Mouse (Mus musculus) lung, embryonic 16.5 days (tissue): Measurements from ENCODE around the gene Sfxn1. TPM values are rescaled to one million over a fixed set of nuclear protein-coding genes. Genes with fewer than 3 reads are reported as not detected.

Experiments used
- ATAC-seq: fragments of 200-750 bp; cut with Nextera tagmentation; 2 replicates; pipeline ENCODE4 v1.8.0; 2017; ENCODE audit warnings: low read depth, mild to moderate bottlenecking, moderate library complexity
- H3K27ac ChIP-seq: fragments of 300-500 bp; sonication (generic); 2 replicates; pipeline ENCODE4 v1.5.1; 2014; ENCODE audit warnings: mild to moderate bottlenecking, control low read depth, low read length
- H3K27me3 ChIP-seq: fragments of 300-500 bp; sonication (generic); 2 replicates; pipeline ENCODE4 v1.6.1; 2014; ENCODE audit warnings: low read depth, low read length, mixed read lengths; ENCODE audit not compliant: control insufficient read depth, insufficient read depth
- H3K36me3 ChIP-seq: fragments of 300-500 bp; sonication (generic); 2 replicates; pipeline ENCODE4 v1.6.1; 2014; ENCODE audit warnings: low read length; ENCODE audit not compliant: control insufficient read depth, insufficient read depth
- H3K4me1 ChIP-seq: fragments of 300-500 bp; sonication (generic); replicated peaks from 2 replicates; pipeline ENCODE4 v1.6.1; 2014; ENCODE audit warnings: low read length, mixed read lengths; ENCODE audit not compliant: control insufficient read depth, insufficient read depth
- H3K4me2 ChIP-seq: fragments of 300-500 bp; sonication (generic); 2 replicates; pipeline ENCODE4 v1.6.1; 2014; ENCODE audit warnings: low read depth, low read length, control low read depth
- H3K4me3 ChIP-seq: fragments of 300-500 bp; sonication (generic); 2 replicates; pipeline ENCODE4 v1.5.1; 2014; ENCODE audit warnings: mild to moderate bottlenecking, low read length, control low read depth
- H3K9ac ChIP-seq: fragments of 300-500 bp; sonication (generic); 2 replicates; pipeline ENCODE4 v1.6.1; 2014; ENCODE audit warnings: low read length, control low read depth
- H3K9me3 ChIP-seq: fragments of 300-500 bp; sonication (generic); 2 replicates; pipeline ENCODE4 v1.6.1; 2016; ENCODE audit warnings: low read length; ENCODE audit not compliant: control insufficient read depth
- WGBS: fragments of 180-500 bp; shearing (Covaris S2); extraction: QIAGEN DNeasy Blood & Tissue Kit; methylation state at CpG from one replicate; pipeline ENCODE4 v1.1.7; 2014; 5-methylcytosine and 5-hydroxymethylcytosine counted together
- polyA plus RNA-seq: library from polyadenylated mRNA; unstranded; fragments of >200 nt; fragmentation: Nextera tagmentation; extraction: Ambion mirVana; gene quantifications from 2 replicates; pipeline ENCODE4 v1.2.1, GENCODE M21; 2015

Sfxn1 gene
- polyA plus RNA-seq, 1 experiment from 2014 or later, result 54.0 TPM

GRCm38 (mm10) chr13:54073491-54073890, 1.8 kb downstream of the Sfxn1 start:
- Histone ChIP-seq H3K27me3 (no peaks in the 10 kb centered on the region), H3K27ac (peak overlapping the region; percentile 41; the same call in 1 of the 2 replicates), H3K4me3 (no peak overlapping the region), H3K4me2 (peak overlapping the region; percentile 15; the same call in 1 of the 2 replicates), H3K9me3 (no peaks in the 10 kb centered on the region), H3K9ac (no peak overlapping the region), H3K4me1 (peaks cover 24% of the 10 kb centered on the region; the same call in 1 of the 2 replicates), H3K36me3 (no peaks in the 10 kb centered on the region)
- WGBS, result 47% methylated on average over 2 of the region's 2 CpGs
- no peak for ATAC-seq

- Histone ChIP-seq H3K9me3 (no peaks in the 10 kb centered on the region), H3K9ac (no peak overlapping the region), H3K27me3 (no peaks in the 10 kb centered on the region), H3K4me2 (no peak overlapping the region), H3K4me3 (no peak overlapping the region), H3K27ac (no peak overlapping the region), H3K4me1 (peaks cover 27% of the 10 kb centered on the region), H3K36me3 (no peaks in the 10 kb centered on the region)
- WGBS, result 68% methylated on average over 2 of the region's 2 CpGs
- ATAC-seq, result no peak
Measured at GRCm38 (mm10) chr13:54075416-54075815, 3.7 kb downstream of the Sfxn1 start.

- Histone ChIP-seq H3K9ac (no peak overlapping the region), H3K4me3 (no peak overlapping the region), H3K27me3 (no peaks in the 10 kb centered on the region), H3K27ac (no peak overlapping the region), H3K9me3 (no peaks in the 10 kb centered on the region), H3K4me1 (peaks cover 27% of the 10 kb centered on the region), H3K4me2 (no peak overlapping the region), H3K36me3 (no peaks in the 10 kb centered on the region)
- 87% methylated on average over 6 of the region's 6 CpGs for WGBS
- ATAC-seq, result no peak
Measured at GRCm38 (mm10) chr13:54076051-54076450, 4.4 kb downstream of the Sfxn1 start.

GRCm38 (mm10) chr13:54076762-54077460, 5.2 kb downstream of the Sfxn1 start:
- ATAC-seq, result no peak
- peaks cover 27% of the 10 kb centered on the region for H3K4me1 ChIP-seq
- H3K4me3 ChIP-seq, result no peak overlapping the region
- H3K27ac ChIP-seq, result no peak overlapping the region
- no peaks in the 10 kb centered on the region for H3K27me3 ChIP-seq
- H3K36me3 ChIP-seq, result no peaks in the 10 kb centered on the region
- no peaks in the 10 kb centered on the region for H3K9me3 ChIP-seq
- H3K4me2 ChIP-seq, result no peak overlapping the region
- no peak overlapping the region for H3K9ac ChIP-seq
- 78% methylated on average over 11 of the region's 11 CpGs for WGBS

- Histone ChIP-seq H3K4me3 (no peak overlapping the region), H3K4me1 (peaks cover 24% of the 10 kb centered on the region), H3K9ac (no peak overlapping the region), H3K36me3 (no peaks in the 10 kb centered on the region), H3K4me2 (no peak overlapping the region), H3K27ac (no peak overlapping the region), H3K9me3 (no peaks in the 10 kb centered on the region), H3K27me3 (no peaks in the 10 kb centered on the region)
- ATAC-seq, result no peak
- 61% methylated on average over 11 of the region's 11 CpGs for WGBS
Measured at GRCm38 (mm10) chr13:54077470-54078174, 6.0 kb downstream of the Sfxn1 start.

- H3K27ac ChIP-seq, result no peak overlapping the region
- H3K9me3 ChIP-seq, result no peaks in the 10 kb centered on the region
- H3K4me1 ChIP-seq, result peaks cover 11% of the 10 kb centered on the region
- H3K4me3 ChIP-seq, result no peak overlapping the region
- ATAC-seq, result no peak
- 60% methylated on average over 12 of the region's 12 CpGs for WGBS
- H3K36me3 ChIP-seq, result no peaks in the 10 kb centered on the region
- H3K4me2 ChIP-seq, result no peak overlapping the region
- no peak overlapping the region for H3K9ac ChIP-seq
- no peaks in the 10 kb centered on the region for H3K27me3 ChIP-seq
Measured at GRCm38 (mm10) chr13:54079782-54080759, 8.4 kb downstream of the Sfxn1 start.

GRCm38 (mm10) chr13:54080785-54081184, 9.1 kb downstream of the Sfxn1 start:
- no peak for ATAC-seq
- no peak overlapping the region for H3K9ac ChIP-seq
- H3K9me3 ChIP-seq, result no peaks in the 10 kb centered on the region
- peaks cover 11% of the 10 kb centered on the region for H3K4me1 ChIP-seq
- WGBS, result 90% methylated on average over 1 of the region's 1 CpGs
- H3K4me2 ChIP-seq, result no peak overlapping the region
- H3K4me3 ChIP-seq, result no peak overlapping the region
- peaks cover 3% of the 10 kb centered on the region for H3K36me3 ChIP-seq
- no peak overlapping the region for H3K27ac ChIP-seq
- no peaks in the 10 kb centered on the region for H3K27me3 ChIP-seq

GRCm38 (mm10) chr13:54082946-54083345, 11.3 kb downstream of the Sfxn1 start:
- 61% methylated on average over 5 of the region's 5 CpGs for WGBS
- ATAC-seq, result no peak

GRCm38 (mm10) chr13:54084178-54084577, 12.5 kb downstream of the Sfxn1 start:
- no peak for ATAC-seq
- H3K27ac ChIP-seq, result no peak overlapping the region
- no peak overlapping the region for H3K9ac ChIP-seq
- no peaks in the 10 kb centered on the region for H3K27me3 ChIP-seq
- H3K4me2 ChIP-seq, result no peak overlapping the region
- no peaks in the 10 kb centered on the region for H3K9me3 ChIP-seq
- peaks cover 3% of the 10 kb centered on the region; the same call in 1 of the 2 replicates for H3K4me1 ChIP-seq
- H3K36me3 ChIP-seq, result peaks cover 22% of the 10 kb centered on the region
- no peak overlapping the region for H3K4me3 ChIP-seq
- WGBS, result 39% methylated on average over 4 of the region's 4 CpGs

More at GRCm38 (mm10) chr13:54082946-54083345, 11.3 kb downstream of the Sfxn1 start:
- H3K27ac ChIP-seq, result no peak overlapping the region
- H3K36me3 ChIP-seq, result peaks cover 14% of the 10 kb centered on the region
- no peaks in the 10 kb centered on the region for H3K27me3 ChIP-seq
- H3K4me2 ChIP-seq, result no peak overlapping the region
- peaks cover 5% of the 10 kb centered on the region; the same call in 1 of the 2 replicates for H3K4me1 ChIP-seq
- H3K4me3 ChIP-seq, result no peak overlapping the region
- H3K9ac ChIP-seq, result no peak overlapping the region
- no peaks in the 10 kb centered on the region for H3K9me3 ChIP-seq
